Mouse (Mus musculus) embryonic facial prominence, embryonic 10.5 days (tissue): ENCODE measurements around the gene Pip4k2b. TPM values are rescaled to one million over a fixed set of nuclear protein-coding genes. Genes with fewer than 3 reads are reported as not detected.
"Not testable (repeated sequence)": the region's sequence is repeated elsewhere in the genome, so short reads cannot be mapped to it uniquely, and the experiment has no call there.

Experiments
- DNase-seq: peaks from one replicate; pipeline ENCODE4 v3.0.0-alpha.2; 2017; ENCODE audit warnings: low spot score
- H3K27ac ChIP-seq: fragments of 300-500 bp; sonication (generic); replicated peaks from 2 replicates; pipeline ENCODE4 v1.5.1; 2016; ENCODE audit warnings: mild to moderate bottlenecking
- H3K27me3 ChIP-seq: fragments of 300-500 bp; sonication (generic); replicated peaks from 2 replicates; pipeline ENCODE4 v1.6.1; 2016; ENCODE audit warnings: low read depth, mild to moderate bottlenecking; ENCODE audit not compliant: poor library complexity, severe bottlenecking
- H3K36me3 ChIP-seq: fragments of 300-500 bp; sonication (generic); replicated peaks from 2 replicates; pipeline ENCODE4 v1.6.1; 2016; ENCODE audit warnings: mild to moderate bottlenecking, moderate library complexity
- H3K4me1 ChIP-seq: fragments of 300-500 bp; sonication (generic); 2 replicates; pipeline ENCODE4 v1.6.1; 2016
- H3K4me3 ChIP-seq: fragments of 300-500 bp; sonication (generic); 2 replicates; pipeline ENCODE4 v1.5.1; 2016; ENCODE audit warnings: mild to moderate bottlenecking, moderate library complexity
- H3K9me3 ChIP-seq: fragments of 300-500 bp; sonication (generic); 2 replicates; pipeline ENCODE4 v1.6.1; 2016; ENCODE audit warnings: mild to moderate bottlenecking
- WGBS: fragments of 180-500 bp; shearing (Covaris S2); methylation state at CpG from one replicate; pipeline ENCODE4 v1.1.7; 2016; 5-methylcytosine and 5-hydroxymethylcytosine counted together
- polyA plus RNA-seq: library from polyadenylated mRNA; unstranded; fragments of >200 nt; fragmentation: Nextera tagmentation; extraction: Ambion mirVana; gene quantifications from 2 replicates; pipeline ENCODE4 v1.2.1, GENCODE M21; 2016

Pip4k2b gene
- polyA plus RNA-seq = 1.9 and 2.1 TPM in 2 replicates

DNA sequence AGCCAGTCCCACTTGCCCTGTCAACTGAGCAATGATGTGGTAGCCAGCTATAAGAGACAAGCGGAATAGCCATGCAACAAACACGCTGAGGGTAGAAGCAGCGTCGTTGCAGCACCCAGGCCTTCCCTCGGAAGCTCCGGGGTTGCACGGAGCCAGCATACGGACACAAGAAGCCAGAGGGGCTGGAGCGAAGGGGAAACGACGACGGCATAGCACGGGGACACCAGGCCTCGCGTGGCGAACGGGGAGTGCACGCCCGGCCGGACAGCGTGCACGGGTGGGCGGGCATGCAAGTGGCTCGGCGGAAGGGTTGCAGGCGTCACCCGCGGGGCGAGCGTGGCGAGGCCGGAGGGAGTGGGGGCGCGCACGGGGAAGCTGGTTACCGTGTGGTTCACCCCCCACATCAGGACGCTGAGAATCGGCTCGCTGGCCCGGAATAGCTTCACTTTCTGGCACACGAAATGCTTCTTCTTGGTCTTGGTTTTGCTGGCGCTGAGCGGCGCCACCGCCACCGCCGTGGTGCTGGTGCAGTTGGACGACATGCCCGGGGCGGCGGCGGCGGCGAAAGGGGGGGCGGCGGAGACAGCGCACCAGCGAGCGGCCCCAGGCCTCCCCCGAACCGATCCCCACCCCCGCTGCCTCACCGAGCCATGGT lies at the start of gene Pip4k2b:
Pip4k2b (minus strand) TSS at position 642 of the 655 bp plus-strand sequence.
- peaks cover 37% of the 10 kb centered on the region for H3K36me3 ChIP-seq
- peak within 1 kb of the TSS; percentile 99 for H3K27ac ChIP-seq
- H3K27me3 ChIP-seq = no peaks in the 10 kb centered on the region
- under 1% methylated on average over 63 of the region's 63 CpGs for WGBS
- H3K4me3 ChIP-seq = peak within 1 kb of the TSS; percentile 90
- H3K9me3 ChIP-seq = no peaks in the 10 kb centered on the region
- H3K4me1 ChIP-seq = peaks cover 42% of the 10 kb centered on the region
- DNase-seq = no peak

GRCm38 (mm10) chr11:97793165-97793564 lies 48.7 kb upstream of the Pip4k2b start:
- Histone ChIP-seq H3K4me3 (no peak overlapping the region), H3K27me3 (no peaks in the 10 kb centered on the region), H3K4me1 (peaks cover 6% of the 10 kb centered on the region), H3K36me3 (no peaks in the 10 kb centered on the region), H3K27ac (no peak overlapping the region), H3K9me3 (no peaks in the 10 kb centered on the region)
- no peak for DNase-seq
- 8% methylated on average over 2 of the region's 2 CpGs for WGBS

DNA sequence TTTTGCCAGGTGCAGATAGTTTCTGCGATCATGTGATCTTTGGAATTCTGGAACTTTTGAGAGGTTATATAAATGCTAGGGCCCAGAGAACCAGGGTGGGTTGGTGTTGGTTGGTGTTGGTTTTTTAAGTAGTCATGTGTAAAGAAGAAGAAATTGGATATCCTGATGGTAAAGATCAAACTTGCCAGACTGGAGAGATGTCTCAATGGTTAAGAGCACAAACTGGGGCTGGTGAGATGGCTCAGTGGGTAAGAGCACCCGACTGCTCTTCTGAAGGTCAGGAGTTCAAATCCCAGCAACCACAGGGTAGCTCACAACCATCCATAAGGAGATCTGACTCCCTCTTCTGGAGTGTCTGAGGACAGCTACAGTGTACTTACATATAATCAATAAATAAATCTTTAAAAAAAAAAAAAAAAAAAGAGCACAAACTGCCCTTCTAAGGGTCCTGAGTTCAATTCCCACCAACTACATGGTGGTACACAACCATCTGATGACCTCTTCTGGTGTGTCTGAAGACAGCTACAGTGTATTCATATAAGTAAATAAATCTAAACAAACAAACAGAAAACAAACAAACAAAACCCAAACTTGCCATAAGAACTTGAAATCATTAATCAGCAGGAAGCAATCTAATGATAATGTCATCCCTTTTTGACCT lies 46.4 kb upstream of the Pip4k2b start:
- H3K4me1 ChIP-seq, H3K36me3 ChIP-seq, H3K27me3 ChIP-seq, H3K27ac ChIP-seq, H3K4me3 ChIP-seq, H3K9me3 ChIP-seq, DNase-seq: not testable (repeated sequence)
- WGBS = 81% methylated on average over 2 of the region's 2 CpGs

- H3K9me3 ChIP-seq = no peaks in the 10 kb centered on the region
- H3K27ac ChIP-seq = no peak overlapping the region
- no peaks in the 10 kb centered on the region for H3K4me1 ChIP-seq
- no peak for DNase-seq
- H3K4me3 ChIP-seq = no peak overlapping the region
- WGBS = 89% methylated on average over 5 of the region's 5 CpGs
- no peaks in the 10 kb centered on the region for H3K36me3 ChIP-seq
- H3K27me3 ChIP-seq = no peaks in the 10 kb centered on the region
These were observed 45.2 kb upstream of the Pip4k2b start for GRCm38 (mm10) chr11:97789727-97790126.

- H3K9me3 ChIP-seq = no peaks in the 10 kb centered on the region
- H3K36me3 ChIP-seq = no peaks in the 10 kb centered on the region
- 93% methylated on average over 3 of the region's 3 CpGs for WGBS
- no peak overlapping the region for H3K4me3 ChIP-seq
- no peaks in the 10 kb centered on the region for H3K27me3 ChIP-seq
- no peak for DNase-seq
- peaks cover 5% of the 10 kb centered on the region; the same call in 1 of the 2 replicates for H3K4me1 ChIP-seq
- H3K27ac ChIP-seq = no peak overlapping the region
These were observed 43.5 kb upstream of the Pip4k2b start for GRCm38 (mm10) chr11:97787961-97788360.

GRCm38 (mm10) chr11:97782564-97782895 lies 38.0 kb upstream of the Pip4k2b start:
- H3K27me3 ChIP-seq = no peaks in the 10 kb centered on the region
- H3K4me3 ChIP-seq = peak overlapping the region; percentile 98
- H3K27ac ChIP-seq = peak overlapping the region; percentile 93
- WGBS = under 1% methylated on average over 10 of the region's 10 CpGs
- peaks cover 37% of the 10 kb centered on the region for H3K36me3 ChIP-seq
- no peak for DNase-seq
- H3K4me1 ChIP-seq = peaks cover 26% of the 10 kb centered on the region
- no peaks in the 10 kb centered on the region for H3K9me3 ChIP-seq

- H3K36me3 ChIP-seq = peaks cover 43% of the 10 kb centered on the region
- peak within 1 kb of the TSS; percentile 93 for H3K27ac ChIP-seq
- no peaks in the 10 kb centered on the region for H3K9me3 ChIP-seq
- WGBS = under 1% methylated on average over 67 of the region's 67 CpGs
- H3K4me1 ChIP-seq = peaks cover 29% of the 10 kb centered on the region
- H3K4me3 ChIP-seq = peak within 1 kb of the TSS; percentile 98
- peak; percentile 99 for DNase-seq
- no peaks in the 10 kb centered on the region for H3K27me3 ChIP-seq
These were observed 37.5 kb upstream of the Pip4k2b start, which contains the start of gene Rpl23 for GRCm38 (mm10) chr11:97781832-97782563. Gene Rpl23, minus strand, starts transcription at chr11:97782437.

GRCm38 (mm10) chr11:97781478-97781831 lies 37.0 kb upstream of the Pip4k2b start:
- Histone ChIP-seq H3K4me3 (peak overlapping the region; percentile 98), H3K9me3 (no peaks in the 10 kb centered on the region), H3K36me3 (peaks cover 48% of the 10 kb centered on the region), H3K27ac (peak overlapping the region; percentile 93), H3K4me1 (peaks cover 34% of the 10 kb centered on the region), H3K27me3 (no peaks in the 10 kb centered on the region)
- WGBS = 1% methylated on average over 11 of the region's 11 CpGs
- no peak for DNase-seq

DNA sequence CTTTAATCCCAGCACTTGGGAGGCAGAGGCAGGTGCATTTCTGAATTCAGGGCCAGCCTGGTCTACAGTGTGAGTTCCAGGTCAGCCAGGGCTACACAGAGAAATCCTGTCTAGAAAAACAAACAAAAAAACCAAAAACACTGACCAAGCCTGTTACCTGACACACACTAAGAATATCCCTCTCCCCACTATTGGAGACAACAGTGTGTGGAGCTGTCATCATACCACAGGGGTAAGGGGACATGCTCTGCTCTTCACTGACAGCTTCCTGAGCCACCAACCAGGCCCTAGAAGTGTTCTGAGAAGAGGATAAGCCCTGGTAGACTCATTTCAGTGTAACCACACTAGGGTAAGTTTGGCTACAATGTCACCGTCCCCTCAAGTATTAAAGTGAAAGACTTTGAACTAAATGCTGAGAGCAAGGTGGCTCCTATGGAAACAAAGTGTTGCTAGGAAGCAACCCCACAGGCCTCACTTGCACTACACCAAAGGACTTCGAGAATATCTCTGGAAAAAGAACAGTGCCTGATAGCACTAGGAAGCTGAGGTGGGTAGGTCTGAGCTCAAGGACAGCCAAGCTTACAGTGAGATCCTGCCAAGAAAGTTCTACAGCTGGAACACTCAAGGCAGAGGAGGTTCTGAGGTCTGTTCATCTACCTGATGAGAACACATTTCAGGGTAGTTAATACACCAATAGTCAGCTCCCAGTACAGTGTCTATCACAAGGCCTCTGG lies 35.6 kb upstream of the Pip4k2b start:
- H3K27ac ChIP-seq = no peak overlapping the region
- H3K4me3 ChIP-seq = peak overlapping the region; percentile 98

GRCm38 (mm10) chr11:97778918-97779317 lies 34.4 kb upstream of the Pip4k2b start:
- Histone ChIP-seq H3K36me3 (peaks cover 70% of the 10 kb centered on the region), H3K27ac (no peak overlapping the region), H3K9me3 (no peaks in the 10 kb centered on the region), H3K27me3 (no peaks in the 10 kb centered on the region), H3K4me3 (no peak overlapping the region; the same call in 1 of the 2 replicates), H3K4me1 (peaks cover 34% of the 10 kb centered on the region)
- DNase-seq = no peak
- WGBS = 92% methylated on average over 1 of the region's 1 CpGs

More for the DNA sequence above, 35.6 kb upstream of the Pip4k2b start:
- Histone ChIP-seq H3K36me3 (peaks cover 61% of the 10 kb centered on the region), H3K27me3 (no peaks in the 10 kb centered on the region), H3K9me3 (no peaks in the 10 kb centered on the region), H3K4me1 (peaks cover 34% of the 10 kb centered on the region)
- DNase-seq = no peak
- 93% methylated on average over 2 of the region's 2 CpGs for WGBS

- 41% methylated on average over 2 of the region's 2 CpGs for WGBS
- no peaks in the 10 kb centered on the region for H3K9me3 ChIP-seq
- no peak overlapping the region for H3K27ac ChIP-seq
- peaks cover 70% of the 10 kb centered on the region for H3K36me3 ChIP-seq
- H3K4me1 ChIP-seq = peaks cover 27% of the 10 kb centered on the region
- H3K4me3 ChIP-seq = no peak overlapping the region
- peak; percentile 44 for DNase-seq
- H3K27me3 ChIP-seq = no peaks in the 10 kb centered on the region
These were observed 32.6 kb upstream of the Pip4k2b start for GRCm38 (mm10) chr11:97777129-97777529.

DNA sequence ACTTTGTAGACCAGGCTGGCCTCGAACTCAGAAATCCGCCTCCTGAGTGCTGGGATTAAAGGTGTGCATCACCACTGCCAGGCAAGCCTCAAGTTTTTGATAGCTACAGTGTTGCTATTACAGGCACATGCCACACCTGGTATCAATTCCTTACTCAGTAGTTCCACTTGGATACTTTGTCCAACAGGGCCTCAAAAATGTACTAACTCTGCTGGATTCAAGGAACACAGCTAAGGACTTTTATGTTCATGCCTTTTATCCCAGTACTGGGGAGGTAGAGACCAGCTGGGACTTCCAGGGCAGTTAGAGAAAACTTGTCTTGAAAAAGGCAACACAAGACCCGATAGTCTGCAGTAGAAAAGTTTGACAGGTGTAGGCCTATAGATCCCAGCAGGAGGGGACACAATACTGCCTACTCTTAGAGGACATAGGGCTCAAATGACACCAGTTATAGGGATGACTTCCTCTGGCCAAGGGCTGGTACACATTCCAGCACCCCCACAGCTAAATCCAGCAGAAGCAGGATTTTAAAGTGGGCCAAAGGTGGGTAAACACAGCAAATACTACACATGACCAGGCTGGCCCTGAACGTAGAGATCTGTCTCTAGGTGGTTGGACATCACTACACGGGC lies 32.1 kb upstream of the Pip4k2b start:
- peaks cover 27% of the 10 kb centered on the region for H3K4me1 ChIP-seq
- DNase-seq = no peak
- H3K27me3 ChIP-seq = no peaks in the 10 kb centered on the region
- no peak overlapping the region for H3K27ac ChIP-seq
- H3K9me3 ChIP-seq = no peaks in the 10 kb centered on the region
- H3K4me3 ChIP-seq = no peak overlapping the region; the same call in 1 of the 2 replicates
- H3K36me3 ChIP-seq = peaks cover 70% of the 10 kb centered on the region
- 58% methylated on average over 5 of the region's 5 CpGs for WGBS
